Mouse (Mus musculus): ENCODE data around the gene Rrp12. TPM values are rescaled to one million over a fixed set of nuclear protein-coding genes. Genes with fewer than 3 reads are reported as not detected.

Gene Rrp12
- 17.4 and 19.6 TPM in 2 replicates for polyA plus RNA-seq (2015; fragmentation: Nextera tagmentation; extraction: Ambion mirVana)

DNA sequence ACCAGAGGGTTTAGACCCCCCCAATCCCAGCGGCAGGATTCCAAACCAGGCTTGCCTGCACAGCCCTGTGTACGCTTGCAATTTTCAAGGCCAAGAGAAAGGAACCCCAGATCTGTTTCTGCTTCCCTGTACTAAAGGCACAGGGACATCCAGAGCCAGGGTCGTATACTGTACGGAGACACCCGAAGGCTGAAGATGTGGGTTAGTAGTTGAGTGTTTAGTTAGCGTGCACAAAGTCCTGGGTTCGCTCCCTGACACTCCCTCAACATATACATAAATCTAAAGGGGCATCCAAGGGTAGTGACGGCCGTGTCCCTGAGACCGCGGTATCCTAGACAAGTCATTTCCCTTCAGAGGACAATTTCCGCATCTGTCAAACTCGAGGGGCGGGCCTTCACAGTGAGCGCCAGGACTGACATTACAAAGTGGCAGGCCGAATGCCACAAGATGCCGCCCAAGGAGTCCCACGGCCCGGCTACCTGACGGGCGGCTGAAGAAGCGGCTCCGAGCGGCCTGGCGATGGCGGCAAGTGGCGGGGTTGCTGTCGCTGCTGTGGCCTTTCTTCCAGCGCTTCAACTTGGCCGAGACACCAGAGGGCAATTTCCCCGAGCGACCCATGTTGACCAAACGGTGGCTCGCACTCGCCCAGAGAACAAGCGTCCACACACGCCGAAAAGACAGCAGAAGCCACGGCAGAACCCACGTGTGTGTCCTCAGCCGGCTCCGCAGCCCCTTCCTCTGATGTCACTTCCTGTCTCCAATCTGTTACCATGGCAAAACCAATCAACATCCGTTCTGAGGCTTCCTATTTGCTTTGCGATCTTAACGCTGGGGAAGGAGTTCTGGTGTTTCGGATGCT lies at the start of gene Rrp12:
TSS of gene Rrp12 (minus strand) at position 714 of the 859 bp plus-strand sequence.
- Histone ChIP-seq H3K36me3 (peaks cover 6% of the 10 kb centered on the region; the same call in 1 of the 2 replicates), H3K4me1 (peaks cover 16% of the 10 kb centered on the region), H3K27me3 (no peaks in the 10 kb centered on the region), H3K9ac (peak within 1 kb of the TSS; percentile 69), H3K27ac (no peak within 1 kb of the TSS), H3K4me3 (peak within 1 kb of the TSS; percentile 79), H3K9me3 (no peaks in the 10 kb centered on the region), H3K4me2 (replicated peaks) (peak within 1 kb of the TSS; percentile 95)
- ATAC-seq (ENCODE audit: low FRiP score, low read depth) = peak; percentile 93; the same call in 1 of the 2 replicates
- WGBS = 1% methylated on average over 46 of the region's 46 CpGs

DNA sequence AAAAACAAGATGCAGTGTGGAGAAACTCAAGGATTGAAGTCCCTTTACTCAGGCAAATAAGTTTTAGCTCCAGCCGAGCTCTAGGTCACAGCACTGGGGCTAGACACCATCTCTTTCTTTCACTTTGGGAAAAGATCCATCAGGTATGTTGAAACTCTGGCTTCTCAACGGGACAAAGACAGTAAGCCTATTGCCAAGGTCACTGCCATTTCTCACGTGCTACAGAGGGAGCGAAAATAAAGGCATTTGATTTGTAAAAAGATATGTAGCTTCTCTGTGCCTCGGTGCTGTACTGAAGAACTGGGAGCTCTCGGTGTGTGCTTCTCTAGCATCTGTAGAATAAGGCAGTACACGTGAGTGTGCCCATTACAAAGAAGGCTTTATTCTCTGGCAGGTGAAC lies 47.9 kb upstream of the Rrp12 start:
- no peaks in the 10 kb centered on the region for H3K27me3 ChIP-seq
- H3K27ac ChIP-seq = no peak overlapping the region
- no peak overlapping the region for H3K4me3 ChIP-seq
- WGBS = 90% methylated on average over 7 of the region's 7 CpGs
- no peaks in the 10 kb centered on the region for H3K4me1 ChIP-seq
- no peak overlapping the region for H3K9ac ChIP-seq
- H3K36me3 ChIP-seq = peaks cover 96% of the 10 kb centered on the region
- 0 out of 2 replicates have a peak, but pooled peaks cover 7% of the 10 kb centered on the region for H3K9me3 ChIP-seq
- ATAC-seq (ENCODE audit: low FRiP score, low read depth) = no peak
- no peak overlapping the region for H3K4me2 ChIP-seq (replicated peaks)

DNA sequence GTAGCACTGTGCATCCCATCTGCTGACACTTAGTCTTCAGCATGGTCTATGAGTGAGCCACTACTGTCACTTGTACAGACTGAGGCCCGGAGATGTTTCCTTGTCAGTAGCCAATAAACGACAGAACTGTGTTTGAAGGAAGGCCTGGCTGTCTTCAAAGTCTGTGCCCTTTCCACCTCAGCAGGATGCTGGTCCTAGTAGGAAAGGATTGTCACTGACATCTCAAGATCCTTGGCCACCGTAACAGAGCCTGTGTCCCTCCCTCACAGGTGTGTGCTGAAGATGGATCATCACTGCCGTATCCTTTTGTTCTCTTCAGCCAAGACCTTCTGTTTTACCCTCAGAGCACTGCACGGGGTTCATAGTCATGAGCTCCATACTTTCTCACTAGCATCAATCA lies 42.6 kb upstream of the Rrp12 start:
- peaks cover 12% of the 10 kb centered on the region for H3K4me1 ChIP-seq
- no peaks in the 10 kb centered on the region for H3K27me3 ChIP-seq
- H3K9me3 ChIP-seq = no peaks in the 10 kb centered on the region
- H3K4me2 ChIP-seq (replicated peaks) = no peak overlapping the region
- no peak overlapping the region for H3K9ac ChIP-seq
- WGBS = 90% methylated on average over 5 of the region's 5 CpGs
- no peak for ATAC-seq (ENCODE audit: low FRiP score, low read depth)
- no peak overlapping the region for H3K4me3 ChIP-seq
- peaks cover 69% of the 10 kb centered on the region for H3K36me3 ChIP-seq
- no peak overlapping the region for H3K27ac ChIP-seq

DNA sequence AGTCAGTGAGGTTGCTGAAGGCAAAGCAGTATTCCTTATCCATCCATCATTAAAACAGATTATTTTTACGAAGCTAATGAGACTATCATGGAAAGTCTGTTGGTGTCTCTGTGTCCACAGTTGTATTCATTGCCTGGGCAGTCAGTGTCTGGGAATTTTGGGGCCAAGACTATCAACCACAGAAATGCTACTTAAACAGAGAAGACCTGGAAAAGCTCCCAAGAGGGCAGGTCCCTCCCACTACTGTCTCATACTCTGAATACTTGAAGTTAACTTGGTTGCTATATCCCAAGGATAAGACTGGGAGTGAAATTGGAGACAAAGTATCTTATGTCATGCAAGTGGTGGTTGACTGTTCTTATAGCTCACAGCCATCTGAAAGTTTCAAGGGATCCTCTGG lies 39.9 kb upstream of the Rrp12 start:
- peaks cover 21% of the 10 kb centered on the region for H3K4me1 ChIP-seq
- no peak overlapping the region for H3K4me2 ChIP-seq (replicated peaks)
- no peak overlapping the region for H3K4me3 ChIP-seq
- ATAC-seq (ENCODE audit: low FRiP score, low read depth) = no peak
- H3K36me3 ChIP-seq = peaks cover 46% of the 10 kb centered on the region
- H3K9ac ChIP-seq = no peak overlapping the region
- no peak overlapping the region for H3K27ac ChIP-seq
- H3K9me3 ChIP-seq = no peaks in the 10 kb centered on the region
- H3K27me3 ChIP-seq = no peaks in the 10 kb centered on the region
- 96% methylated on average over 1 of the region's 1 CpGs for WGBS

DNA sequence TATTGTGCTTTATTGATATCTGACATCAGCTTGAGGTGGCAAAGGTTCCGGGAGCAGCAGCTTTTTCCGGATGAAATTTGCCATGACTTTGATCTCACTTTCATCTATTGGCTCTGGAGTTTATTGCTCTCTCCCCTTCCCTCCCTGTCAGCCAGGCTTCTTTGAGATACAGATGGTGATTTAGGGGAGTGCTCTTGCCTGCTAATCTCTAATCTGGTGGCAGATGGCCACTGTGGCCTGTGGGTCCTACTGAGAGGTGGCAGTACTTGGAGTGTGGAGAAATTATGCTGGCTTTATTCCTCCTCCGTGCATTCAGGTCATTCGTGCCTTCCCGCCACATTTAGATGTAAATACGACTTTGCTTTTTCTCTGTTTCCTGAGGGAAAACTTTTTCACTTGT lies 38.2 kb upstream of the Rrp12 start:
- H3K4me1 ChIP-seq = peaks cover 21% of the 10 kb centered on the region
- peak overlapping the region; percentile 72 for H3K4me2 ChIP-seq (replicated peaks)
- peak overlapping the region; percentile 91 for H3K9ac ChIP-seq
- peaks cover 43% of the 10 kb centered on the region for H3K36me3 ChIP-seq
- 22% methylated on average over 6 of the region's 6 CpGs for WGBS
- peak overlapping the region; percentile 87 for H3K4me3 ChIP-seq
- H3K27me3 ChIP-seq = no peaks in the 10 kb centered on the region
- H3K9me3 ChIP-seq = no peaks in the 10 kb centered on the region
- no peak for ATAC-seq (ENCODE audit: low FRiP score, low read depth)
- H3K27ac ChIP-seq = no peak overlapping the region

DNA sequence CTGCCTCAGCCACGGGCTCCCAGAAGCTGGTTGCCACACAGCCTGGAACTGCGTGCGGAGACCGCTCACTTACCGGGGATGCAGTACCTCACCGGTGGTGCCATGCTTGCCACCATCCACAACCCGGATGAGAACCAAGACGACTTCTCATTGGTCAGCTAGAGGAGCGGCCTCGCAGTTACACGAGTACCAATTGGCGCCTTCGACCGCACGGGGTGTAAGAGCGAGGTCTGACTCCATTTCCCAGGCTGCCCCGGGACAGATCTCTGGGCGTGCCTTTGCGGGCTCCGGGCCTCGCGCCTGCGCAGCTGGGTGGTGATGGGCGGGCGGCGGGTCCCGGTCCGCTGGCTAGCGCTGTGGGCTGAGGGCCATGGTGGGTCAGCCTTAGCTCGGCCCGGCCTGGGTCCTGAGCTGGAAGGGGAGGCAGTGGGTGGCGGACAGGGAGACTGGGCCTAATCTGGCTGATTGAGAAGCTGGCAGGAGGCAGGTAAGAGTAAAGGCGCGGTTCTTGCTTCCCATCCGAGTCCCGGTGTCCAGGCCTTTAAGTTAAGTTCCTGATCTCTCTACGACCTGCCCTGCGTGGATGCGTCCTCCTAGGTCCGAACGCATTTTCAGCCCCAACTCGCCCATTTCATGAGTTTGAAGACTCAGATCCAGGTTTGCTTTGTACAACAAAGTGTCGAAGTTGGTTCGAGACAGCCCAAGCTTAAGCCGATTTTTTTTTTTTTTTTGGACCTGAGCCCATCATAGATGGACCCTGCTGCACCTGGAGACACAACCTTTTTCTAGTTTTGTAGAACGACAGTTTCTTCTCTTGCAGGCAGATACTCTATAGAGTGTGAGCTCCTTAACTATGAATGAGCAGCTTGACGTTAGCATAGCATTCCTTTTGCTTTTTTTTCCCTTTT lies 37.5 kb upstream of the Rrp12 start, which contains the start of the genes Exosc1 and Zdhhc16:
TSS of gene Exosc1 (minus strand) at position 245 of the 908 bp plus-strand sequence.
TSS of gene Zdhhc16 (plus strand) at position 302 of the 908 bp plus-strand sequence.
- peak; percentile 100 for ATAC-seq (ENCODE audit: low FRiP score, low read depth)
- peak within 1 kb of the TSS; percentile 72 for H3K4me2 ChIP-seq (replicated peaks)
- H3K27ac ChIP-seq = peak within 1 kb of the TSS; percentile 52; the same call in 1 of the 2 replicates
- peak within 1 kb of the TSS; percentile 87 for H3K4me3 ChIP-seq
- WGBS = under 1% methylated on average over 47 of the region's 47 CpGs
- no peaks in the 10 kb centered on the region for H3K9me3 ChIP-seq
- peaks cover 21% of the 10 kb centered on the region for H3K4me1 ChIP-seq
- H3K27me3 ChIP-seq = no peaks in the 10 kb centered on the region
- H3K36me3 ChIP-seq = peaks cover 43% of the 10 kb centered on the region
- H3K9ac ChIP-seq = peak within 1 kb of the TSS; percentile 91

DNA sequence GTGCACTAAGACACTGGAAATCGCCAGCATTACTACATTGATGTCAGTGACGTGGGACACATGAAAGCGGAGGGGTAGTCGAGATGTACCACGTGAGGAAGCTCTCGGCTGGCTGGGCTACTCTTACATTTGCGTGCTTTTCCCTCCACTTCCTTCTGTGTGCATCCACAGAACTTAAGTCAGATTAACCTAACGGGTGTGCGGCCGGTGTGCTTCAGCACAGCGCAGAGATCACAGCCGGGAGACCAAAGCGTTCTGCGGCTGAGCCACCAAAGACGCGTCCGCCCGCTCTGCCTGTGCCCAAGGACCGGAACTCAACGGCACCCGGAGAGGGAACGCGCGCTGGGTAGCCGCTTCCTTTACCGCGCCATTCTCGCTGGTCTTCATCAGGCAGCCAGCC lies 36.7 kb upstream of the Rrp12 start:
- Histone ChIP-seq H3K4me3 (peak overlapping the region; percentile 87), H3K9me3 (no peaks in the 10 kb centered on the region), H3K27me3 (no peaks in the 10 kb centered on the region), H3K9ac (peak overlapping the region; percentile 85), H3K36me3 (peaks cover 42% of the 10 kb centered on the region), H3K27ac (peak overlapping the region; percentile 52; the same call in 1 of the 2 replicates), H3K4me1 (peaks cover 21% of the 10 kb centered on the region), H3K4me2 (replicated peaks) (peak overlapping the region; percentile 72)
- WGBS = under 1% methylated on average over 28 of the region's 28 CpGs
- peak; percentile 28; the same call in 1 of the 2 replicates for ATAC-seq (ENCODE audit: low FRiP score, low read depth)

DNA sequence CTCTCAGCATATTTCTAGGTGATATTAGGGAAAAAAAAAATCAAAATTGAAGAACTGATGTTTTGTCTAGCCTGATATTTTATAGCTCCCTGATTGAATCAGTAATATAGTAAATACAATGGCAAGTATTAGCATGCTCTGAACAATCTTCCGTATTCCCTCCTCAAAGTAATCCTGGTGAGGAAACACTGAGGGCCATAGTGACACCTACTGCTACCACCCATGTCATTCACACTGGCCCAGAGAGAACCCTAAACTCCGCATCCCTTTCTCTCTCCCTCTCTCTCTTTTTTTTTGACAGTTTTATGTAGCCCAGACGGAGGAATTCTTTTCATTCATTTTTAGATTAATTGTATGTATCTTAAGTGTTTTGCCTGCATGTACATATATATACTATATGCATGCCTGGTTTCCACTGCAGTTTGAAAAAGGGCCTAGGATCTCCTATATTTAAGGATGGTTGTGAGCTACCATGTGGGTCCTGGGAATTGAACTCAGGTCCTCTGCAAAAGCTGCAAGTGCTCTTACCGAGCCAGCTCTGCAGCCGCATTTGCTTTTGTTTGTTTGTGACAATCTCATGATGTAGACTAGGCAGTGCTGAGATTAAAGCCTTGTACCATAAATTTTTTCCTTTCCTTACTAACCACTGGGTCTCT lies 24.6 kb upstream of the Rrp12 start:
- Histone ChIP-seq H3K4me1 (no peaks in the 10 kb centered on the region), H3K9ac (no peak overlapping the region), H3K27ac (no peak overlapping the region), H3K27me3 (no peaks in the 10 kb centered on the region), H3K36me3 (peaks cover 73% of the 10 kb centered on the region), H3K9me3 (no peaks in the 10 kb centered on the region), H3K4me3 (no peak overlapping the region), H3K4me2 (replicated peaks) (no peak overlapping the region)
- WGBS = 70% methylated on average over 5 of the region's 5 CpGs
- no peak for ATAC-seq (ENCODE audit: low FRiP score, low read depth)

DNA sequence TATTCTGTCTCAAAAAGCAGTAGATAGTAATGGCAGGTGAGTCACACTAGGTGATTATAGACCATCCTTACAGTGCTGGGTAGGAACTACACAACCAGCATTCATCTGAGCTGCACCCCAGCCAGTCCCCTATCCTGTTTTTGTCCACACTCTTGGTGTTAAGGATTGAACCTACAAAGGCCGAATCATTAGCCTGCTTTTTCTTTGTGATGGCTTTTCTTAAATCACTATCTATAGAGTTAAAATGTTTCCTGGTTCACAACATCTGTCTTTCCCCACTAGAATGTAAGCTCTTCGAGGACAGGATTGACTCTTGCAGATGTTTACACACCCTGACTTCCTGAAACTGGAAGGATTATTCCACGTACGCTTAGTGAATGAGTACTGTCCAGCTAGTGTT lies 23.5 kb upstream of the Rrp12 start:
- H3K36me3 ChIP-seq = peaks cover 73% of the 10 kb centered on the region
- no peak for ATAC-seq (ENCODE audit: low FRiP score, low read depth)
- 83% methylated on average over 4 of the region's 4 CpGs for WGBS

DNA sequence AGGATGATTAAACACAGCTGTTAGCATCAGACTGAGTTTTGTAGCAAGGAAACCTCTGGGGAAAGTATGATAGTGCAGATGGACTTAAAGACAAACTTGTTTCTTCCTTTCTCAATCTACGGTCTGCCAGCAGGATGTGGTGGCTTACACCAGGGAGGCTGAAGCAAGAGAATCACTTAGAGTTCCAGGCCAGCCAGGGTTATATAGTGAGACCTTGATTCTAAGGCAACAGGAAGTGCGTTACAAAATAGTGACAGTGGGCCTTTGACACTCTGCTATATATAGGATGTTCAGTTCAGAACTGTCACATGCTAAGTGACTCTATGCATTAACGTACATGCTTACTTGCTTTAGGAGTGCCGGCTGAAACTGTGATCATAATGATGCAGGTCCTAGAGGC lies 20.9 kb upstream of the Rrp12 start:
- no peak overlapping the region for H3K4me2 ChIP-seq (replicated peaks)
- H3K27me3 ChIP-seq = no peaks in the 10 kb centered on the region
- WGBS = 87% methylated on average over 4 of the region's 4 CpGs
- H3K9ac ChIP-seq = no peak overlapping the region
- H3K9me3 ChIP-seq = no peaks in the 10 kb centered on the region
- no peak for ATAC-seq (ENCODE audit: low FRiP score, low read depth)
- peaks cover 28% of the 10 kb centered on the region for H3K4me1 ChIP-seq
- no peak overlapping the region for H3K4me3 ChIP-seq
- no peak overlapping the region for H3K27ac ChIP-seq
- peaks cover 56% of the 10 kb centered on the region for H3K36me3 ChIP-seq

More for the DNA sequence above, 23.5 kb upstream of the Rrp12 start:
- Histone ChIP-seq H3K9ac (no peak overlapping the region), H3K27me3 (no peaks in the 10 kb centered on the region), H3K27ac (no peak overlapping the region), H3K4me3 (no peak overlapping the region), H3K4me2 (replicated peaks) (no peak overlapping the region), H3K4me1 (peaks cover 9% of the 10 kb centered on the region), H3K9me3 (no peaks in the 10 kb centered on the region)

DNA sequence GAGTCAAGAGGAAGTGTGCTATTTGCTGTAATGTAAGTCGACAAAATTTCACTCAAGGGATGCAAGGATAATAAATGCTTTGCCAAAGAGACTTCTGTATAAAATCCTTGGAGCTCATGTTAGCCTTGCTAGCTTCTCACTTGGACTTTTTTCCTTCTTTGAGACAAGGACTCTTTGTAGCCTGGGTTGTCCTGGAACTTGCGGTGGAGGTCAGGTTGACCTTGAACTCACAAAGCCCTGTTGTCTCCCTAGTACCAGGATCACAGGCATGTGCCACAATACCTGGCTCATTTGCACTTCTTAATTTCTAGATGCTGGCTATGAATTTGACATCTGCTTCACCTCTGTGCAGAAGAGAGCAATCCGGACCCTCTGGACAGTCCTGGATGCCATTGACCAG lies 19.3 kb upstream of the Rrp12 start:
- no peaks in the 10 kb centered on the region for H3K27me3 ChIP-seq
- H3K36me3 ChIP-seq = peaks cover 47% of the 10 kb centered on the region

More for the DNA sequence above, 19.3 kb upstream of the Rrp12 start:
- Histone ChIP-seq H3K4me3 (no peak overlapping the region), H3K9me3 (no peaks in the 10 kb centered on the region), H3K4me1 (peaks cover 28% of the 10 kb centered on the region), H3K9ac (no peak overlapping the region), H3K4me2 (replicated peaks) (no peak overlapping the region), H3K27ac (no peak overlapping the region)
- WGBS = 75% methylated on average over 3 of the region's 3 CpGs
- no peak for ATAC-seq (ENCODE audit: low FRiP score, low read depth)
